Comparison of ENCODE assay signal across 7 mouse cellular contexts in genomic region chr5:30889088-30889754, GRCm38 (mm10). TPM values are rescaled to one million over a fixed set of nuclear protein-coding genes. Genes with fewer than 3 reads are reported as not detected.
DNase-seq lines count a peak whose midpoint lies in the region; ATAC-seq and TF ChIP-seq lines count a peak whose summit lies in the region.

No protein-coding gene starts in this region.

- peak; percentile 22; the same call in 1 of the 2 replicates for TF ChIP-seq POLR2A in lung, adult 2 months (IDR thresholded peaks at IDR 0.05; ENCODE audit: borderline replicate concordance, extremely low read depth, low read depth, low read length)

- ATAC-seq in forebrain, embryonic 16.5 days, result peak; percentile 5
- ATAC-seq in liver, embryonic 14.5 days (ENCODE audit: insufficient read depth), result peak; percentile 16

- no peaks in the 10 kb centered on the region for H3K9me3 ChIP-seq in forebrain, embryonic 16.5 days (ENCODE audit: control insufficient read depth, low read length)
- H3K9me3 ChIP-seq in liver, embryonic 14.5 days (ENCODE audit: control insufficient read depth, low read length), result no peaks in the 10 kb centered on the region

- no peak overlapping the region for H3K27ac ChIP-seq in brown adipose tissue, adult 24 weeks (replicated peaks; ENCODE audit: low read depth, low read length)
- peak overlapping the region; percentile 99 for H3K27ac ChIP-seq in forebrain, embryonic 16.5 days (ENCODE audit: low read length)
- peak overlapping the region; percentile 33 for H3K27ac ChIP-seq in liver, embryonic 14.5 days

- no peak for TF ChIP-seq CTCF in lung, adult 2 months (IDR thresholded peaks at IDR 0.05; ENCODE audit: insufficient read depth, low read length)
- TF ChIP-seq CTCF in liver, embryonic 14.5 days (IDR thresholded peaks at IDR 0.05; ENCODE audit: low read depth), result no peak

- TF ChIP-seq EP300 in liver, embryonic 14.5 days (IDR thresholded peaks at IDR 0.05; ENCODE audit: low read depth), result no peak

- H3K36me3 ChIP-seq in forebrain, embryonic 16.5 days (ENCODE audit: control insufficient read depth, insufficient read depth), result peaks cover 27% of the 10 kb centered on the region
- H3K36me3 ChIP-seq in liver, embryonic 14.5 days (replicated peaks; ENCODE audit: control insufficient read depth, insufficient read depth, low read depth), result peaks cover 1% of the 10 kb centered on the region; the same call in 1 of the 2 replicates

- H3K4me1 ChIP-seq in lung, adult 2 months (ENCODE audit: control insufficient read depth, insufficient read depth, low read length), result 0 out of 2 replicates have a peak, but pooled peaks cover 2% of the 10 kb centered on the region
- H3K4me1 ChIP-seq in brown adipose tissue, adult 24 weeks (ENCODE audit: control insufficient read depth, insufficient read depth, insufficient read length, low read length), result 0 out of 2 replicates have a peak, but pooled peaks cover 3% of the 10 kb centered on the region
- peaks cover 18% of the 10 kb centered on the region for H3K4me1 ChIP-seq in forebrain, embryonic 16.5 days (replicated peaks; ENCODE audit: control insufficient read depth, insufficient read depth, low read length)
- H3K4me1 ChIP-seq in liver, embryonic 14.5 days (replicated peaks; ENCODE audit: control insufficient read depth in 2 of 2, insufficient read depth in 2 of 2, low read length in 1 of 2), result peaks cover 6 to 18% of the 10 kb centered on the region in 2 experiments; a peak in 3 of 4 replicates

- peak overlapping the region; percentile 66 for H3K4me3 ChIP-seq in lung, adult 2 months (replicated peaks; ENCODE audit: extremely low read depth, low read depth, low read length)
- peak overlapping the region; percentile 76 for H3K4me3 ChIP-seq in brown adipose tissue, adult 24 weeks (ENCODE audit: insufficient read depth, low read depth, low read length)
- peak overlapping the region; percentile 58 for H3K4me3 ChIP-seq in forebrain, embryonic 16.5 days (replicated peaks; ENCODE audit: low read length)
- H3K4me3 ChIP-seq in liver, embryonic 14.5 days (ENCODE audit: insufficient read depth in 1 of 2, low read depth in 2 of 2, low read length in 2 of 2), result peak overlapping the region; percentile 84 to 94

- peak overlapping the region; percentile 72 for H3K4me2 ChIP-seq in forebrain, embryonic 16.5 days (ENCODE audit: low read length)
- H3K4me2 ChIP-seq in liver, embryonic 14.5 days (ENCODE audit: low read depth), result peak overlapping the region; percentile 67

- H3K9ac ChIP-seq in forebrain, embryonic 16.5 days (replicated peaks; ENCODE audit: low read depth, low read length), result peak overlapping the region; percentile 78
- H3K9ac ChIP-seq in liver, embryonic 14.5 days (replicated peaks), result peak overlapping the region; percentile 78

- no peak for DNase-seq in lung, adult 2 months
- DNase-seq in lung, postnatal 4 days, result no peak
- DNase-seq in liver, embryonic 14.5 days (ENCODE audit: low read depth in 3 of 3, low spot score in 3 of 3), result no peak
- peak; percentile 98 for DNase-seq in yolk sac, embryonic 10.5 days (ENCODE audit: low spot score)
- no peak for DNase-seq in thymus, postnatal 36 days

- H3K27me3 ChIP-seq in forebrain, embryonic 16.5 days (replicated peaks; ENCODE audit: control insufficient read depth, insufficient read depth, low read length), result no peaks in the 10 kb centered on the region
- H3K27me3 ChIP-seq in liver, embryonic 14.5 days (ENCODE audit: control insufficient read depth, insufficient read depth, low read length), result no peaks in the 10 kb centered on the region

- WGBS in lung, adult 2 months, result under 1% methylated on average over 42 of the region's 42 CpGs
- under 1% methylated on average over 39 of the region's 42 CpGs for WGBS in forebrain, embryonic 16.5 days
- WGBS in liver, embryonic 14.5 days (ENCODE audit: insufficient replicate concordance), result 1% methylated on average over 38 of the region's 42 CpGs

RNA-seq across cellular contexts. Expression of gene Agbl5, which starts 0.7 kb away (rescaled TPM):
- 19.2 and 20.8 TPM in 2 replicates for polyA plus RNA-seq in lung, adult 2 months (2012; rRNA removed)
- 1.7 and 2.9 TPM in 2 replicates for polyA plus RNA-seq in brown adipose tissue, adult 24 weeks (2012; ENCODE audit: insufficient read depth, insufficient read length, missing spikeins)
- 22.7 and 23.3 TPM in 2 replicates for polyA plus RNA-seq in forebrain, embryonic 16.5 days (2015; fragmentation: Nextera tagmentation; extraction: Ambion mirVana)
- polyA plus RNA-seq in liver, embryonic 14.5 days (2012; rRNA removed), result 5.0 and 6.0 TPM in 2 replicates
- polyA plus RNA-seq in liver, embryonic 14.5 days (2014; fragmentation: Nextera tagmentation; extraction: Ambion mirVana), result 4.8 and 5.1 TPM in 2 replicates

RNA-seq across cellular contexts. Expression of gene Ost4, which starts 18.4 kb away (rescaled TPM):
- 218 and 230 TPM in 2 replicates for polyA plus RNA-seq in lung, adult 2 months (2012; rRNA removed)
- polyA plus RNA-seq in brown adipose tissue, adult 24 weeks (2012; ENCODE audit: insufficient read depth, insufficient read length, missing spikeins), result 357 and 467 TPM in 2 replicates
- 216 and 217 TPM in 2 replicates for polyA plus RNA-seq in forebrain, embryonic 16.5 days (2015; fragmentation: Nextera tagmentation; extraction: Ambion mirVana)
- polyA plus RNA-seq in liver, embryonic 14.5 days (2012; rRNA removed), result 142 and 216 TPM in 2 replicates
- polyA plus RNA-seq in liver, embryonic 14.5 days (2014; fragmentation: Nextera tagmentation; extraction: Ambion mirVana), result 412 and 420 TPM in 2 replicates

RNA-seq across cellular contexts. Expression of gene Tmem214, which starts 21.4 kb away (rescaled TPM):
- polyA plus RNA-seq in lung, adult 2 months (2012; rRNA removed), result 85.7 and 86.6 TPM in 2 replicates
- polyA plus RNA-seq in brown adipose tissue, adult 24 weeks (2012; ENCODE audit: insufficient read depth, insufficient read length, missing spikeins), result 18.2 and 30.3 TPM in 2 replicates
- polyA plus RNA-seq in forebrain, embryonic 16.5 days (2015; fragmentation: Nextera tagmentation; extraction: Ambion mirVana), result 50.6 and 52.7 TPM in 2 replicates
- 21.8 and 26.1 TPM in 2 replicates for polyA plus RNA-seq in liver, embryonic 14.5 days (2012; rRNA removed)
- 25.0 and 25.8 TPM in 2 replicates for polyA plus RNA-seq in liver, embryonic 14.5 days (2014; fragmentation: Nextera tagmentation; extraction: Ambion mirVana)

RNA-seq across cellular contexts. Expression of gene Emilin1, which starts 24.0 kb away (rescaled TPM):
- 89.9 and 107 TPM in 2 replicates for polyA plus RNA-seq in lung, adult 2 months (2012; rRNA removed)
- polyA plus RNA-seq in brown adipose tissue, adult 24 weeks (2012; ENCODE audit: insufficient read depth, insufficient read length, missing spikeins), result 2.4 and 3.6 TPM in 2 replicates
- 13.5 and 20.5 TPM in 2 replicates for polyA plus RNA-seq in forebrain, embryonic 16.5 days (2015; fragmentation: Nextera tagmentation; extraction: Ambion mirVana)
- 18.4 and 22.2 TPM in 2 replicates for polyA plus RNA-seq in liver, embryonic 14.5 days (2012; rRNA removed)
- polyA plus RNA-seq in liver, embryonic 14.5 days (2014; fragmentation: Nextera tagmentation; extraction: Ambion mirVana), result 21.3 and 23.2 TPM in 2 replicates

RNA-seq across cellular contexts. Expression of gene Khk, which starts 32.0 kb away (rescaled TPM):
- 39.0 and 46.6 TPM in 2 replicates for polyA plus RNA-seq in lung, adult 2 months (2012; rRNA removed)
- polyA plus RNA-seq in brown adipose tissue, adult 24 weeks (2012; ENCODE audit: insufficient read depth, insufficient read length, missing spikeins), result 27.8 and 28.8 TPM in 2 replicates
- 6.3 and 7.7 TPM in 2 replicates for polyA plus RNA-seq in forebrain, embryonic 16.5 days (2015; fragmentation: Nextera tagmentation; extraction: Ambion mirVana)
- 30.3 and 31.1 TPM in 2 replicates for polyA plus RNA-seq in liver, embryonic 14.5 days (2012; rRNA removed)
- 38.8 and 40.8 TPM in 2 replicates for polyA plus RNA-seq in liver, embryonic 14.5 days (2014; fragmentation: Nextera tagmentation; extraction: Ambion mirVana)
